Mouse (Mus musculus) brain, embryonic 18.5 days (tissue): Measurements from ENCODE around the gene Adam11.
A peak's percentile ranks its signal among the peaks of the same experiment; 100 is the strongest.
"Not testable (repeated sequence)": the region's sequence is repeated elsewhere in the genome, so short reads cannot be mapped to it uniquely, and the experiment has no call there.

Experiments
- DNase-seq: peaks from one replicate; pipeline ENCODE4 v3.0.0-alpha.2; 2012; ENCODE audit warnings: low read depth, low spot score

Adam11 gene

GRCm38 (mm10) chr11:102761309-102762210 lies at the start of gene Adam11:
Gene Adam11 (plus strand): TSS chr11:102761439.
- no peak for DNase-seq

- DNase-seq = no peak
Measured at GRCm38 (mm10) chr11:102712411-102712810, 48.8 kb upstream of the Adam11 start.

GRCm38 (mm10) chr11:102714578-102714977 lies 46.7 kb upstream of the Adam11 start:
- DNase-seq = not testable (repeated sequence)

- DNase-seq = no peak
Measured at GRCm38 (mm10) chr11:102716135-102716534, 45.1 kb upstream of the Adam11 start.

- no peak for DNase-seq
Measured at GRCm38 (mm10) chr11:102725574-102725973, 35.7 kb upstream of the Adam11 start.

- no peak for DNase-seq
Measured at GRCm38 (mm10) chr11:102728614-102729013, 32.6 kb upstream of the Adam11 start.

- DNase-seq = no peak
Measured at GRCm38 (mm10) chr11:102729835-102730234, 31.4 kb upstream of the Adam11 start.

GRCm38 (mm10) chr11:102731366-102731765 lies 29.9 kb upstream of the Adam11 start:
- no peak for DNase-seq

GRCm38 (mm10) chr11:102733146-102733545 lies 28.1 kb upstream of the Adam11 start:
- DNase-seq = no peak

GRCm38 (mm10) chr11:102734961-102735360 lies 26.3 kb upstream of the Adam11 start:
- DNase-seq = no peak

- DNase-seq = no peak
Measured at GRCm38 (mm10) chr11:102738046-102738445, 23.2 kb upstream of the Adam11 start.

DNA sequence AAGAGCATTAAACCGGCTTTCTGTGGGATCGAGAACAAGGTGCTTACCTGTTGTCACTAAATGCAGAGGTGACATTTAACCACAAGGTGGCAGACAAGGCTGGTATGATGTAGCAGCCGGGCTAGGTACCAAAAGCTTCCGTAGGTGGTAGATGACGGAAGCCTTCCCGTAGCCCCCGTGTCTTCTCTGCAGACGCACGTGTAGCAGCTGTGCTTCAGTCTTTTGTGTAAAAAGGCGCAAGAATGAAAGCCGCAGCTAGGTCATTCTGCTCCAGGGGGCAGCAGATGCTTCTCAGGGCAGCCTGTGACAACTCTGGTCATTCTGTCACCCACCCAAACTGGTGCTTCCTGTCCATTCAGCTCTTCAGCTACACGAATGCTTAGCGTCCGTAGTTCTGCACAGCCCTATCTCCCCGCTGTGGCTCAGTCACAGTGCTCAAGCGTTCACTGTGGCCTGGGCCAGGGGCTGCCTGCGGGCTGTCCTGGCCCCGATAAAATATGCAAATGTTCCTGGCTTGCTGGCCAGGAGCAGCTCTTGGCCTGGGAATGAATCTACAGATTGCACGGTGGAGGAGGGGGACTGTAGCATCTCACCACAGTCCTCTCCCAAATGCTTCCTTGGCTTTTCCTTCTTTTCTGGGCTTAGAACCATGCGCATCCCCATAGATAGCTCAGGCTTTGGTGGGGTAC lies 21.8 kb upstream of the Adam11 start:
- DNase-seq = peak; percentile 79

DNA sequence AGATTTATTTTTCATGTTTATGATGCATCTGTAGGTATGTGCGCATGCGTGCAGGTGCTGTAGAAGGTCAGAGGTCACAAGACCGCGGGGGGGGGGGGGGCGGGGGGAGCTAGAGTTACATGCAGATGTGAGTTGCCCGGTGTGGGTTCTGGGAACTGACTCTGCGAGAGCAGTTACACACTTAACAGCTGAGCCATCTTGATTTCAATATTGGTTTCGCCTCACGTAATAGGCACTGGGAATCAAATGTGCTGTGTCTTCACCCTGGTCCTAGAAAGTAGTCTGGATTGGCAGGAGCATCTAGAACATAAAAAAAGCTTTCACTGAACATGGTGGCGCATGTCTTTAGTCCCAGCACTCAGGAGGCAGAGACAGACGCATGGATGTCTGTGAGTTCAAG lies 20.6 kb upstream of the Adam11 start:
- DNase-seq = no peak

GRCm38 (mm10) chr11:102741129-102741950 lies 19.9 kb upstream of the Adam11 start:
- DNase-seq = no peak

GRCm38 (mm10) chr11:102742066-102742465 lies 19.2 kb upstream of the Adam11 start:
- DNase-seq = no peak

GRCm38 (mm10) chr11:102742843-102743242 lies 18.4 kb upstream of the Adam11 start:
- DNase-seq = no peak

DNA sequence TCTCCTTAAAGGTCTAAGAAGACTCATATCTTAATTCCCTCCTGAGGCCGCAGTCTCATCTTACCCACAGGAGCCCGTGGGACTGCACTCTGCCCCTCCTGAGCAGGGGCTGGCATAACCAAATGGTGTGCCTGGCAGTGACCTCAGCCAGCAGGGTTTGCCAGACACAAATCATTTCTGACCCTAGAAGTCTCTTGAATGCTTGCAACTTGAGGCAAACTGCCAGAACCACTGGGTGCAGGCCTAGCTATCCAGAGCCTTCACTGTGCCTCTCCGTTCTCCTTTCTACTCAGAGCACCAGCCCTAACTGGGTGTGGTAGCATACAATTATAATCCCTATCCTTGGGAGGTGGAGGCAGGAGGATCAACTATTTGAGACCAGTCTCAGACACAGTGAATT lies 16.5 kb upstream of the Adam11 start:
- no peak for DNase-seq

GRCm38 (mm10) chr11:102747866-102748265 lies 13.4 kb upstream of the Adam11 start:
- DNase-seq = no peak

GRCm38 (mm10) chr11:102748381-102748780 lies 12.9 kb upstream of the Adam11 start:
- DNase-seq = no peak

- no peak for DNase-seq
Measured at GRCm38 (mm10) chr11:102749712-102750111, 11.5 kb upstream of the Adam11 start.

DNA sequence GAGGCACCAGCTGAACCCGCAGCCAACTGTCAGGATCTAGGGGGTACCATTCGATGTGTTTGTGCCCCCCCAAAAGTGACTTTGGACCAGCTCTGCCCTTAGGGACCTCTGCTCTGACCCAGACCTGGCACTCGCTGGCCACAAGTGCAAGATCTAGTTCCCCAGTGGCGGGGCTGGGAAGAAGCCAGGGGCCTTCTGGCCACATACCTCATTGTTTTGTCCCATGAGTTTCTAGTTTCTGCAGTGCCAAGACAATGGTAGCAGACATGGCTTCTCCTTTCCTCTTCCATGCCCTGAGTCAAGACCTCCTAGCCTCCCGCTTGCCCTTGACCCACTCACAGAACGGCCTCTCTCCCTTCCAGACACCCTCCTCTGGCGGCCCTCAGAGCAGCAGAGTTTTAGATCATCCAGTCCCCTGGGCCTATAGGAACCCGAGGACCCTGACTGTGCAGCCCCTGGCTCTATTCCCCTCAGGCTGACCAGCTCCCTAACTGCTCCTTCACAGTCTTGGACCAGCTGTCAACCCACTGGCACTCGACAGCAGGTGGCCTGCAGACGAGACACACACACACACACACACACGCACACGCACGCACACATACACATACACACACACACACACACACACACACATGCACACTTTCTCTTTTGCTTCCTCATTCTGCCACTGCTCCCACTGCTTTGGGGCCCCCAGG lies 8.2 kb upstream of the Adam11 start:
- DNase-seq = no peak
